Mouse (Mus musculus): ENCODE measurements at regions not wholly inside any gene's neighbourhood (a gene's known extent, or its start where the extent isn't known, plus 50 kb on each side); places are given as distances from the start of the nearest gene placed in this dataset.
A peak's percentile ranks its signal among the peaks of the same experiment; 100 is the strongest.

- DNase-seq (ENCODE audit: low spot score in 2 of 2) = no peak
Observed at GRCm38 (mm10) chr4:56264626-56265025, 475.2 kb upstream of the Gm26657 start.

GRCm38 (mm10) chr4:56263822-56264221 is 476.0 kb upstream of the Gm26657 start:
- DNase-seq (ENCODE audit: low spot score in 2 of 2) = no peak

- DNase-seq (ENCODE audit: low spot score in 2 of 2) = no peak
Observed at GRCm38 (mm10) chr4:56262589-56262988, 477.3 kb upstream of the Gm26657 start.

- no peak for DNase-seq (ENCODE audit: low spot score in 2 of 2)
Observed at GRCm38 (mm10) chr4:56261992-56262391, 477.9 kb upstream of the Gm26657 start.

GRCm38 (mm10) chr4:56252375-56252774 is 487.5 kb upstream of the Gm26657 start:
- no peak for DNase-seq (ENCODE audit: low spot score in 2 of 2)

- DNase-seq (ENCODE audit: low spot score in 2 of 2) = no peak
Observed at GRCm38 (mm10) chr4:56251766-56252165, 488.1 kb upstream of the Gm26657 start.

- no peak for DNase-seq (ENCODE audit: low spot score in 2 of 2)
Observed at GRCm38 (mm10) chr4:56250611-56251010, 489.3 kb upstream of the Gm26657 start.

GRCm38 (mm10) chr4:56243863-56244262 is 496.0 kb upstream of the Gm26657 start:
- no peak for DNase-seq (ENCODE audit: low spot score in 2 of 2)

GRCm38 (mm10) chr4:56238496-56239488 is 501.1 kb upstream of the Gm26657 start:
- no peak for DNase-seq (ENCODE audit: low spot score in 2 of 2)

GRCm38 (mm10) chr4:56231414-56231813 is 508.5 kb upstream of the Gm26657 start:
- DNase-seq (ENCODE audit: low spot score in 2 of 2) = no peak

- DNase-seq (ENCODE audit: low spot score in 2 of 2) = no peak
Observed at GRCm38 (mm10) chr4:56230451-56230850, 509.4 kb upstream of the Gm26657 start.

- DNase-seq (ENCODE audit: low spot score in 2 of 2) = no peak
Observed at GRCm38 (mm10) chr4:56226493-56226892, 513.4 kb upstream of the Gm26657 start.

- peak in 1 of 2 experiments; percentile 10 for DNase-seq (ENCODE audit: low spot score in 2 of 2)
Observed at GRCm38 (mm10) chr4:56224542-56224941, 515.3 kb upstream of the Gm26657 start.

GRCm38 (mm10) chr4:56222023-56222776 is 517.7 kb upstream of the Gm26657 start:
- peak; percentile 53 to 76 for DNase-seq (ENCODE audit: low spot score in 2 of 2)

- DNase-seq (ENCODE audit: low spot score in 2 of 2) = no peak
Observed at GRCm38 (mm10) chr4:56220531-56220930, 519.3 kb upstream of the Gm26657 start.

- no peak for DNase-seq (ENCODE audit: low spot score in 2 of 2)
Observed at GRCm38 (mm10) chr4:56209499-56209898, 530.4 kb upstream of the Gm26657 start.

- DNase-seq (ENCODE audit: low spot score in 2 of 2) = no peak
Observed at GRCm38 (mm10) chr4:56207726-56208125, 532.1 kb upstream of the Gm26657 start.

GRCm38 (mm10) chr4:56205069-56205468 is 534.8 kb upstream of the Gm26657 start:
- DNase-seq (ENCODE audit: low spot score in 2 of 2) = no peak

- DNase-seq (ENCODE audit: low spot score in 2 of 2) = no peak
Observed at GRCm38 (mm10) chr4:56193365-56193764, 546.5 kb upstream of the Gm26657 start.

- DNase-seq (ENCODE audit: low spot score in 2 of 2) = peak; percentile 28 to 44
Observed at GRCm38 (mm10) chr4:56192516-56192915, 547.4 kb upstream of the Gm26657 start.

GRCm38 (mm10) chr4:56179566-56179965 is 560.3 kb upstream of the Gm26657 start:
- DNase-seq (ENCODE audit: low spot score in 2 of 2) = no peak

- no peak for DNase-seq (ENCODE audit: low spot score in 2 of 2)
Observed at GRCm38 (mm10) chr4:56178844-56179481, 560.9 kb upstream of the Gm26657 start.
